Mouse (Mus musculus) right cerebral cortex, postnatal 36 days (tissue): ENCODE results near the gene Col8a2.

ENCODE experiments used
- DNase-seq, 2 experiments: peaks; one replicate each; pipeline ENCODE4 v3.0.0; 2022; ENCODE audit warnings: low spot score in 2 of 2, mixed read lengths in 1 of 2

The Col8a2 gene

GRCm38 (mm10) chr4:126286492-126286891 is at the start of gene Col8a2:
Col8a2 (plus strand) TSS chr4:126286793.
- DNase-seq, result no peak

- no peak for DNase-seq
Measured at GRCm38 (mm10) chr4:126237721-126238242, 48.8 kb upstream of the Col8a2 start.

- no peak for DNase-seq
Measured at GRCm38 (mm10) chr4:126239862-126240475, 46.6 kb upstream of the Col8a2 start.

- no peak for DNase-seq
Measured at GRCm38 (mm10) chr4:126241956-126242355, 44.6 kb upstream of the Col8a2 start.

- no peak for DNase-seq
Measured at GRCm38 (mm10) chr4:126242510-126242909, 44.1 kb upstream of the Col8a2 start.

GRCm38 (mm10) chr4:126246202-126246889 is 40.2 kb upstream of the Col8a2 start:
- peak; percentile 67 to 78 for DNase-seq

GRCm38 (mm10) chr4:126248261-126248868 is 38.2 kb upstream of the Col8a2 start:
- DNase-seq, result no peak

- no peak for DNase-seq
Measured at GRCm38 (mm10) chr4:126250659-126251058, 35.9 kb upstream of the Col8a2 start.

GRCm38 (mm10) chr4:126251655-126252254 is 34.8 kb upstream of the Col8a2 start:
- no peak for DNase-seq

- no peak for DNase-seq
Measured at GRCm38 (mm10) chr4:126252411-126253237, 34.0 kb upstream of the Col8a2 start.

GRCm38 (mm10) chr4:126253637-126254272 is 32.8 kb upstream of the Col8a2 start:
- no peak for DNase-seq

- no peak for DNase-seq
Measured at GRCm38 (mm10) chr4:126254315-126255112, 32.1 kb upstream of the Col8a2 start.

GRCm38 (mm10) chr4:126255113-126256001 is 31.2 kb upstream of the Col8a2 start:
- DNase-seq, result no peak

GRCm38 (mm10) chr4:126256131-126256791 is 30.3 kb upstream of the Col8a2 start, which contains the start of gene Map7d1:
Map7d1 (minus strand) TSS chr4:126256343.
- peak; percentile 77 to 79 for DNase-seq

- DNase-seq, result no peak
Measured at GRCm38 (mm10) chr4:126256967-126257881, 29.4 kb upstream of the Col8a2 start.

GRCm38 (mm10) chr4:126259063-126259462 is 27.5 kb upstream of the Col8a2 start:
- no peak for DNase-seq

- no peak for DNase-seq
Measured at GRCm38 (mm10) chr4:126259523-126260160, 27.0 kb upstream of the Col8a2 start.
